Mouse (Mus musculus): ENCODE results near the gene Spag5.
A peak's percentile ranks its signal among the peaks of the same experiment; 100 is the strongest.
"Not testable (repeated sequence)": the region's sequence is repeated elsewhere in the genome, so short reads cannot be mapped to it uniquely, and the experiment has no call there.

Spag5 gene

DNA sequence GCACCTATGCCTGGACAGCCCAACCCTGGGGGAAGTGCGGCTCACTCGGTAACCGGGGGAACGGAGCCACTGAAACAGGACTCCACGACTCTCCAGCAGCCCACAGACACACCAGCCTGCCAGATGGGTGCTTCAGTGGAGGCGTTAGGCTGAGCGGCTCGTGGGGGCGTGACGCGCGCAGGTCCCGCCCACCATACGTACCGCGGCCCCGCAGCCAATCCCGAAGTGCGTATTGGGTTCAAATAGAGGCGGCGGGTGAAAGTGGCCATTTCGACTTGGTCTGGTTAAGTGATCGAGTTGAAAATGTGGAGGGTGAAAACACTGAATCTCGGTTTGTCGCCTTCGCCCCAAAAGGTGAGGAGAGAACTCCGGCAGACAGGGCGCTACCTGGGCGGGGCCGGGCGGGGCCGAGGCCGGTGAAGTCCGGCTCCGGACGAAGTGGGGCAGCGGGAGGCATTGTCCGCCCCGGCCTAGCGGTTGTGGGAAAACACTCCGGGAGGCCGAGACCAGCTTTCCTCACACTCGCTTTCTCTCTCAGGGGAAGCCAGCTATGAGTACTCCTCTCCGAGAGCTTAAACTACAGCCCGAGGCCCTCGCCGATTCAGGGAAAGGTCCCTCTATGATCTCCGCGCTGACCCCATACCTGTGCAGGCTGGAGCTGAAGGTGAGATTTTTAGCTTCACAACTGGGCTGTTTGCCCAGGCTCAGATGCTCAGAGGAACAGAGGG lies at the start of gene Spag5:
Gene Spag5, plus strand, starts transcription at position 173 of the 728 bp plus-strand sequence.
- peak; percentile 90 for DNase-seq

DNA sequence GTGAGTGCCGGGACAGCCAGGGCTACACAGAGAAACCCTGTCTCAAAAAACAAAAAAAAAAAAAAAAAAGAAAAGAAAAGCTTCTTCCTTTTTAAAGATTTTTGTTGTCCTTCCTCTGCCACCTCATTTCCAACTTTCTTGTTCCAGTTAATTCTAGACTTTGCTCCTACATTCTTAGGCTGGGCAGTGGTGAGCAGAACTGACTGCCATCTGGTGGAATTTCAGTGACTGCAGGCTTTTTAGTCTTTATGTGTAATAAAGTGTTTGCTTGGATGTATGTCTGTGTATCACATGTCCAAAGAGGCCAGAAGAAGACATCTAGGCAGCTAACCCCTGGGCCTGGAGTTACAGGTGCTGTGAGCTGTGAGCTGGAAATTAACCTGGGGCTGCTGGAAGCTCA lies 44.7 kb upstream of the Spag5 start:
- DNase-seq, result no peak

DNA sequence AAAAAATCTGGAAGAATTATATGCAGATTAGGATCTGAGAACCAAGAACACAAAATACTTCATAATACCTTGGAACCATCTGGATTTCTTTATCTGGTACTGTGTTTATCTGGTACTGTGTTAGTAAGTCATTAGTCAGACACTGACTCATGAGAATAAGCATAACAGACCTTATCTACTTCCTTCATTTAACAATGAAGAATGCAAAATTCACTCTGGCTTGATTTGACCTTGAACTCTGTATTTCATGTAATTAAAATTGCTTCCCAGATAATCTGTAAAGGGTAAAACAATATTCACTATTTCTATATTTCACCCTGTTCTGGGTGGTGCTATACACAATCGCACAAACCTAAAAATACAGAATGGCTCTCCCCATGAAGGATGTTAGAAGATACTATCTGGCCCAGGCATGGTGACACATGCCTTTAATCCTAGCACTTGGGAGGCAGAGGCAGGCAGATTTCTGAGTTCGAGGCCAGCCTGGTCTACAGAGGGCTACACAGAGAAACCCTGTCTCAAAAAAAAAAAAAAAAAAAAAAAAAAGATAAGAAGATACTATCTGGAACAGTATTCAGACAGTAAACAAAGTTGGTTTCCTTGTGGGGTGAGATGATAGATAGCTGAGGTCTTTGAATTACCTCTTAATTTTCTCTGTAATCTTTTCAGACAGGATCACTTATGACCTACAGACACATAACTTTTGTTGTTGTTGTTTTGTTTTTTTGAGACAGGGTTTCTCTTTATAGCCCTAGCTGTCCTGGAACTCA lies 40.7 kb upstream of the Spag5 start:
- DNase-seq, result no peak

DNA sequence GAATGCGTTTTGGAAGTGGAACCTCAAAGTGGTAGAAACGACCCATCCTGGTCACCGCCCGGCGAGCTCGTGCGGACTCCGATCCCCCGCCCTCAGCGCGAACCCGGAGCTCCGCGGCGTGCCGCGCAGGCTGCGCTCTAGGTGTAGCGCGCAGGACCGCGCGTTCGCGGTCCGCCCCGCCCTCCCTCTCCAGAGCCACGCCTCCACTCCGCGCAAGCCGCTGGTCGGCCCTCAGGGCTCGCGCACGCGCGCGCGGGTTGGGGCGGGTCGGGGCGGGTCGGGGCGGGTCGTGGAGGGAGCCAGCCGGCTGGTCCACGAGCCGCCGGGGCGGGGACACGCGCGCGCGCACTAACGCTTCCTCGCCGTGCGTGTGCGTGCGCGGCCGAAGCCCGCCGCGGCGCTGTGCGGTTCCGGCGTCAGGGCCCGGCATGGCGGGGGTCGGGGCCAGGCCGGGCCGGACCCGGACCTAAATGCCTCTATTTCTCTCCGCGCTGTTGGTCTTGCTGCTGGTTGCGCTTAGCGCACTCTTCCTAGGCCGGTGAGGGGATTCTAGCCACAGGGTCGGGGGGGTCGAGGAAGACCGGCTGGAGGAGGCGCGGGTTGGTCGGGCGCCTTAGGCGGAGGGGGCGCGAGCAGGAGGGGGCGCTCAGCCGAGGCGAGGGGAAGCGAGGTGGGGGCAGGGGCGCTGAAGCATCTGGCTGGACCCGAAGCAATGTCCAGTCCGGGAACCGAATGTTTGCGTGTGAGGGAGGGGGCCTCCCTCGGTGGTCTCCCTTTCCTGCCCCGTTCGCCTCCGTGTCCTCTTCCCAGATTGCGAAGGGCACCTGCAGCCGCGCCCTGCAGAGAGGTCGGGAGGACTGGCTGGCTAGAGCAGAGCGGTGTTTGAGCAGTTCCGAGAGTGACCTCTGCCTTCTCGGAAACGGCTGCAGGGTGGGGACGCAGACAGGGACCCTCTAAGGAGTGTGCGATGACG lies 39.7 kb upstream of the Spag5 start, which contains the start of gene 2610507B11Rik:
Gene 2610507B11Rik, plus strand, starts transcription at position 373 of the 973 bp plus-strand sequence.
- peak; percentile 95 for DNase-seq

DNA sequence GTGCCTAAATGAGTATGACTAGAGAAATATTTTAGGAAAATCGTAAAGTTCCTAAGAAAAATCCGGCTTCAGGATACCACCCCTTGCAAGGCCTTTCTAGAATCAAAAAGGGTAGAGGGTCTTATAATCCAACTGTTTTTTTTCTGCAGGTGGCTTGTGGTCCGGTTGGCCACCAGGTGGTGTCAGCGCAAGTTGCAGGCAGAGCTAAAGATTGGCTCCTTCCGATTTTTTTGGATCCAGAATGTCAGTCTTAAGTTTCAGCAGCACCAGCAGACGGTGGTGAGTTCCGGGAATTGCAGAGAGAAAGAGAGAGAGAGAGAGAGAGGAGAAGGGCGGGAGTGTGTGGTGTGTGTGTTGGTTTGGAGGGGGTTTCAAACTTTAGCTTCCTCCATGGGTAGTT lies 38.8 kb upstream of the Spag5 start:
- DNase-seq, result peak; percentile 62

DNA sequence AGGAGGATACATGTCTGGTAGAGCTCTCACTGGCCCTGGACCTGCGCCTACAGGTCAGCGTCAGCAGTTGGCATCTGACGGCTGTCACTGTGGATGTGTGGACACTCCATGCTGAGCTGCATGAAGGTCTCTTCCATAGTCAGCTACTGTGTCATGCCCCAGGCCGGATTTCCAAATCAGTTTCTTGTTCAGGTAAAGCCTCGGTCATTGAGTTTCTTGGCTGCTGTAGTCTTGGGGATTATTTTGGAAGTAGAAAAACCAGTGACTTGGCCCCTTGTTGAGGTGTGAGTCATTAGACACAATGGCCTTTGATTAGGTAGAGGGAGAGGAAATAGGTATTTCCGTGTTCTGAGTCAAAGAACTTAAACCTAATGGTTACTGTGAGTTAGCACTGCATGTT lies 35.8 kb upstream of the Spag5 start:
- DNase-seq, result no peak

DNA sequence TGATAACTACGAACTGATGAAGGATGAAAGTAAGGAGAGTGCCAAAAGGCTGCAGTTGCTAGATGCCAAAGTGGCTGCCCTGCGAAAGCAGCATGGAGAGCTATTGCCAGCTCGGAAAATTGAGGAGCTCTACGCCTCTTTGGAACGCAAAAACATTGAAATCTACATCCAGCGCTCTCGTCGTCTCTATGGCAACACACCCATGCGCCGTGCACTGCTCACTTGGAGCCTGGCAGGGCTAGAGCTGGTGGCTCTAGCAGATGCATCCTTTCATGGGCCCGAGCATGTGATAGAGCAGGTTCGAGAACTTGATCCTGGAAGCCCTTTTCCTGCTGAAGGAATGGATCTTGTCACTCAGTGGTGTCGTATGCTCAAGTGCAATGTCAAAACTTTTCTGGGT lies 29.3 kb upstream of the Spag5 start:
- no peak for DNase-seq

DNA sequence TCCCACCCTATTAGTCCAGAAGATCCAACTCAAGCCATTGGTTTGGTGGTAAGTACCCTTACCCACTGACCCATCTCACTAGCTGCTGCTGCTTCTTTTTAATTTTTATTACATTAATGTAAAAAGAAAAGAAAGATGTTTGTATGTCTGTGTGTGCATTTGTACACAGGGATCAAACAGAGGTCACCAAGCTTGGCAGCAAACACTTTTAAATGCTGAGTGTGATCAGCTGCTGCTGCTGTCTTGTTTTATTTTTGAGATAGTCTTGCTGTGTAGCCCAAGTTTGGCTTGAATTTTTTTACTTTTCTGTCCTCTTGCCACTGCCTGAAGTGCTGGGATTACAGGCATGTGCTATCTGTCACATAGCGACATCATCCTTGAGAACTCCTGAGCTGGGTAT lies 25.7 kb upstream of the Spag5 start:
- no peak for DNase-seq

DNA sequence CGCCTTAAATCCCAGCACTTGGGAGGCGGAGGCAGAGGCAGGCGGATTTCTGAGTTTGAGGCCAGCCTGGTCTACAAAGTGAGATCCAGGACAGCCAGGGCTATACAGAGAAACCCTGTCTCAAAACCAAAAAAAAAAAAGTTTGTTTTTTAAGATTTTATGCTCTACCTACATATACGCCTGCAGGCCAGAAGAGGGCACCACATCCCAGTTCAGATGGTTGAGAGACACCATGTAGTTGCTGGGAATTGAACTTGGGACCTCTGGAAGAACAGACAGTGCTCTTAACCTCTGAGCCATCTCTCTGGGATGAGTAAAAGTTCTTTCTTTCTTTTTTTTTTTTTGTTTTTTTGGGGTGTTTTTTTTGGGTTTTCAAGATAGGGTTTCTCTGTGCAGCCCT lies 25.2 kb upstream of the Spag5 start:
- not testable (repeated sequence) for DNase-seq

DNA sequence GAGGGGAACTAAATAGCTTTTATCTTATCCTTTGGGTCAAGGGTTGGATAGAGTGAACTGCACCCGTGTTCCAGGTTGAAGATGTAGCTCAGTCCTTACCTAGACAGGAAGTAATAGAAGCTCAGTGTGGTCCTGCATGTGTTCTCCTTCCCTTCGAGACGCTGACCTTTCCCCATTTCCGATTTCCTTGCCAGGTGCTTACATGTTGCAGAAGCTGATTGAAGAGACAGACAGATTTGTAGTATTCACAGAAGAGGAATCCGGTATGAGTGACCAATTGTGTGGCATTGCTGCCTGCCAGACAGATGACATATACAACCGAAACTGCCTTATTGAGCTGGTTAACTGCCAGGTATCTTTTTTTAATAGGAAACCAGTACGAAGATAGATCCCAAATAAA lies 22.5 kb upstream of the Spag5 start:
- no peak for DNase-seq

DNA sequence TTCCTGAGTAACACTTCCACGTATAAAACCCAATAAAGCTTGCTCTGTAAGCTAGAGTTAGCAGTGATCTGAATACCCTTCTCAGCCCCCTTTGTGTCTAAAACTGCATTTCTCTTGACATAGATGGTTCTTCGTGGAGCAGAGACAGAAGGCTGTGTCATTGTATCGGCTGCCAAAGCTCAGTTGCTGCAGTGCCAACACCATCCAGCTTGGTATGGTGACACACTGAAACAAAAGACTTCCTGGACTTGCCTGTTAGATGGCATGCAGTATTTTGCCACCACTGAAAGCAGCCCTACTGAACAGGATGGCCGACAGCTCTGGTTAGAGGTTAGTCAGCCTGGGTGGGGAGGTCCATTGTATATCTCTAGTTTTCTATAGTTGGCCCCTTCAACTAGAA lies 21.7 kb upstream of the Spag5 start:
- no peak for DNase-seq

DNA sequence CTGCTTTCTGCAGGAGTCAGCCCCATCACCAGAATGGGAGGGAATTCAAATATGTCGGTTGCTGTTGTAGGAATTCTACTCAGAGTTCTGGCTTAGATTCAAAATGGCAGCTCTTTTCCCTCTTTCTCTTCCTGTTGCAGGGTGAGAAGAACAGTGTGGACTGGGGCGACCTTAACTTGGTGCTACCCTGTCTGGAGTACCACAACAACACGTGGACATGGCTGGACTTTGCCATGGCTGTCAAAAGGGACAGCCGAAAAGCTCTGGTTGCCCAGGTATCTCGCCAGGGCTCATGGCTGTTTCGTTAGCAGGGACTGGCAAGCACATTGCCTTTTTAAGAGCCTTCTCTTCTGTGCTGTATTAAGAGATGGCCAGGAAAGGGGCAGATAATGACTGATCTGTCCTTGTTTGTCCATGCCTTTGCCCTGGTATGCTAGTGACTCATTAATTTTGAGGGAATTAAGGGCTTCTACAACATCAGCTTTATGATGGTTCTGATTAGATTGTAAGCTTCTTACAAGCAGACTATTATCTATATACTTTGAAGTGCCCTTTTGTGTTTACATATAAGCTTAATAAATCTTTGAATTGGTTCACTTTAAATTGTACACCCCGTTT lies 12.1 kb upstream of the Spag5 start:
- no peak for DNase-seq

DNA sequence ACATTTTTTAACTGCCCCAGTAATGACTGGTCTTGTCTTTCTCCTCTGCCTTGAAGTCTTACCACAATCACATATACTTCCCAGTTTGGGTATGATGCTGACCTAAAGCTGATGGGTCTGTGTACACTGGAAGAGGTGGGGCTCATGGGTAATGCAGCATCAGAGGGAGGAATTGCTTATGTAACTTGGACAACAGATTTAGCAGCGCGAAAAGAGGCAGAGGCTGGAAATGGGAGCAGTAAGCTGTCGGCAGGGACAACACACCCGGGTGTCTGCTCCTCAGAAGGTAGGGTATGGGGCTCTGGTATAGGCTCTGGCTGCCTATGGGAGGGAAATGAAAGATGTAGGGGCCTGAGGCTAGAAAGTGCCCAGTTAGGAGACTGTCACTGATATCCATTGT lies 10.7 kb upstream of the Spag5 start, which contains the start of gene BC030499:
Gene BC030499, plus strand, starts transcription at position 188 of the 400 bp plus-strand sequence.
- DNase-seq, result no peak

DNA sequence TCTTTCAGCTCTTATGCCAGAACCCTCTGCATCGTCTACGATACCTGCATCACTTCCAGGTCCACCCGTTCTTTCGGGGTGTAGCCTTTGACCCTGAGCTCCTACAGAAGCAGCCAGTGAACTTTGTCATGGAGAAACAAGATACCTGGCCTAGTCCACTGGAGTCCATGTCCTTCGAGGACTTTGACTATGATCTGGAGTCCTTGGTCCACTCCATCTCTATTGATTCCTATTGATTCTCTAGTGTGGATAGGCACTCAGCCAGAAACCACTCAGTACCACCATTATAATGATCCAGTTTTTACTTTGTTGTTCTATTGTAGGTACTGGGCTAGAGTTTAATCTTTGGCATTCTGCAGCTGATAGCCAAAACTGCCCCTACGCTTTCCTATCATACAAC lies 6.7 kb upstream of the Spag5 start:
- DNase-seq, result no peak

DNA sequence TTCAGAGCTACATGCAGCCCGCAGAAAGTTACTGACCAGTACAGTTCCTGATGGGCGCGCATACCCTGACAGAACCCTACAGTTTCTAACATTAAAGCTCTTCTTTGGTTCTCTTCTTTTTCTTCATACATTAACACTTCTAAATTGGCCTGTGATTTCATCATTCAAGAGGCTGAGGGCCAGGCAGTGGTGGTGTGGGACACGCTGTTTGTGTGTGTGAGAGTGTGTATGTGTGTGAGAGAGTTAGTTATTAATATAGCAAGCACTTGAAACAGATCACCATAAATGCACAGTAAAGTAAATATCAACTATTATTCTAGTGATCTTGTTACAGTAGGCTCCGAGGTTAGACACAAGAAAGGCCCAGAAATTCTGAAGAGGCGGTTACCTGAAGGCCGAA lies 412 bp upstream of the Spag5 start:
- no peak for DNase-seq

DNA sequence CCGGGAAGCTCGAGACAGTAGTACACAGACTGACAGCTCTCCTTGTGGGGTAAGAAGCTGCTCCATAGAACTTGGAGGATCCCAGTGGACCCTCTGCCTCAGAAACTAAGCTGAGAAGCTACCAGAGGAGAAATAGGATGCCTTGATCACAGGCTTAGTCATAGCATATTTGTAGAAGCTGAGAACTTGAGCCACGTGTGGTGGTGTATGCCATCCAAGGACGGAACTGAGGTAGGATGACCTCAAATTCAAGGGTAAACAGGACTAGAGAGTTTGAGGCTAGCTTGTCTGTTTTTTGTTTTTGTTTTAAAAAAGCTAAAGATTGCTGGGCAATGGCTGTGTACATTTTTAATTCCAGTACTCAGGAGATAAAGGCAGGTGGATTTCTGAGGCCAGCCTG lies 3.9 kb downstream of the Spag5 start:
- no peak for DNase-seq

DNA sequence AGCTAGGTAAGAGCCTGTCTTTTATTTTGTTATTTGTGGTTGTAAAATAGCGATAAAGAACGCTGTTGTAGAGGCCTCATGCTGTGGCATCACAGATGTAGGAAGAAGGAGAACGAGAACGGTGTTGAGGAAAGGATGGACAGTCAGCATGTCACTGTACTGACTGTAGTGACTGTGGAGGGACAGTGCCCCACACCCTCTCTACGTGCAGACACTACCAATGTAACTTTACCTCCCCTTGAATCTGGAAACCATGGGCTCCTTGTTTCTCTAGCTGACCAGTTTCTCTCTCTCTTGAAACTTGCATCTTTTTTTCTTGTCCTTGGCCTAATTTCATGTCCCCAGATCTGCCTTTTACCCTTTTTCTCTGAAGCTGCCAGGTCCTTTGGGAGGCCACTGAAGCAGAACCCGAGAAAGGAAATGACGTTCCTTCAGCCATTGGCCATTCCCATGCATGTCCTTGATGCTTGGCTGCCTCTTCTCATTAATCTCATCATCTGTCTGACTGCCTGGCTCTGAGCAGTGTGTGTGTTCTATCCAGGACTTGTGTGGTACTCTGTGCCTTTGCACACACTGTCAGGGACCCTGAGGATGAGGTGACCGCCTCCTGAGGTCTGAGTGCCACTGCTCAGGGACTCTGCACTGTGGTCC lies 9.7 kb downstream of the Spag5 start:
- no peak for DNase-seq

DNA sequence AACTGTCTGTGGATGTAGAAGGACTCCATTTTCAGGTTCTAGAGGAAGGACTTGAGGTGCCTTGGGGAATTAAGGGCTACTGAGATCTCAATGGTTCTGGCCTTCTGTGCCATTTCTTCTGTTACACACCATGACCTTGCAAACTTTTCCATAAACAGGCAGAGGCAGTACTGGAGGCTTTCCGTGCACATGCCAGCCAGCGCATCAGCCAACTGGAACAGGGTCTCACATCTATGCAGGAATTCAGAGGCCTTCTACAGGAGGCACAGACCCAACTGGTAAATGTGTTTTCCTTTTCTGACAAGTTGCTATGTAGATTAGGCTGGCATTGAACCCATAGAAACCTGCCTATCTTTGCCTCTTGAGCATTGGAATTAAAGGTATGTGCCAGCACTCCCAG lies 12.3 kb downstream of the Spag5 start:
- no peak for DNase-seq

DNA sequence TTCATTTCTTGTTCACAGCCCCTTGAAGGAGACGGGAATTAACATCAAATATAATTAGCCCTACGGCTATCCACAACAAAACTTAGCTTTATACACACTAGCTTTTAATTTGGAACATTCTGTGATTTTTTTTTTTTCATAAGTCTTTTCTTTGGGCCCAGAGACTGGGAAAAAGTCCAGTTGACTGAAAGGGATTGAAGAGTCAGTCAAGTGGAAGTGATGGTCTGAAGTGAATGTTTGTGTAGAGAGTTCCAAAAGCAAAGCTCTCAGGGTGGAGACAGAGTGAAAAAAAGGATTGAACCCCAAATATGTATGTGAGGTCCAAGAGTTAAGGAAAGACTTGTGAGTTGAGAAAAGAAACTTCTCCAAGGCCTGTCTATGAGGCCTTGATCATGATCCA lies 17.1 kb downstream of the Spag5 start:
- DNase-seq, result no peak

DNA sequence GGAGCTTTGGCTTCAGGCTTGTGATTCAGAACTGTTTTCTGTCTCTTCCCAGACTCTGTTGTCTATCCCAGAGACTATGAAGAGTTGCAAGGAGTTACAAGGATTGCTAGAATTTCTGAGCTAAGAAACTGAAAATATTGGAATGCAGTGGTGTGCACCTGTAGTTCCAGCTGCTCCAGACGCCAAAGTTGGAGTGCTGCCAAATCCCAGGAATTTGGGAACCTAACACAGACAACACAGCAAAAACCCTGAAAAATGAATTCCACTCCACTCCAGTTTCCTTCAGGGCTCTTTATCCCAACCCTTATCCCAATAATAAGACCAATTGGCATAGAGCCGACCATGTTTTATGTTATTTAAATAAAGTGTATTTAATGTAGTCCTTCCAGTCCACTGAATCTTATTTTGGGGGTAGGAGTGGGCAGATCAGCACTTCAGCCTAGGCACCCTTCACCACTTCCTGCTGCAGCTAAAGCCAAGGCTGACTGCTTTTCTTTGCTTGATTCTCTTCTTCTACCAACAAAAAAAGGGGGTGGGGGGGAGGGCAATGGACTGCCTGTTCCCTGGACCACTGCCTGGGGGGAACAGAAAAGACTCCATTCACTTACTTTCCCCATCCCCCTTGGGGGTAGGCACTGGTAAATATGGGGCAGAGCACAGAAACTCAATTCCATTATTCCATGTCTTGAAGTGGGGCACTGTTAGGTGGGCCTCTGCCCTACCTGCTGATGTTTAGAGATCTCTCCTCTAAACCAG lies 20.9 kb downstream of the Spag5 start:
- no peak for DNase-seq

DNA sequence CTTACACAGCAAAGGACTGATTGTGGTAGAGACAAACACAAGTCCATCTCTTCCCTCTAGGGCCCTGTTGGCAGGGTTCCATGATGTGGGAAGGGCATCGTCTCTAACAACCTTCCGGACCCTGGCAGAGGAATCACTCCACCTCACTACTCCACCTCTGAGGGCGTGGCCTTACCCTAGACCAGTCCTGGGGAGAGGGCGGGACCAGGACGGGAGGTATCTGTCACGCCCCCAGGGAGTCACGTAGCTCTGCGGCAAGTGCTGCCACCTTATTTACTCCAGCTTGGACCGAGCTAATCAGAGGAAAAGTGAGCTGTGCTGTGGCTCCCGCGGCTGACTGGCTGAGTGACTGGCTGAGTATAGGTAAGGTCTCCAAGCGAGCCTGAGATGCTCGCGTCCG lies 21.5 kb downstream of the Spag5 start, which contains the start of gene Aldoc:
Gene Aldoc, plus strand, starts transcription at position 109 of the 400 bp plus-strand sequence.
- DNase-seq, result peak; percentile 79

Measured in lung, postnatal 14 days (tissue).